Mouse (Mus musculus) intestine, embryonic 14.5 days (tissue): ENCODE measurements around the gene Gar1. TPM values are rescaled to one million over a fixed set of nuclear protein-coding genes. Genes with fewer than 3 reads are reported as not detected.

Source experiments
- ATAC-seq: fragments of 200-750 bp; cut with Nextera tagmentation; replicated peaks from 2 replicates; pipeline ENCODE4 v1.8.0; 2017; ENCODE audit warnings: low read depth, moderate number of reproducible peaks, moderate TSS enrichment, moderate library complexity; ENCODE audit not compliant: low FRiP score, low TSS enrichment
- DNase-seq: peaks from one replicate; pipeline ENCODE4 v3.0.0-alpha.2; 2018; ENCODE audit warnings: low spot score
- H3K27ac ChIP-seq: fragments of 300-500 bp; sonication (generic); 2 replicates; pipeline ENCODE4 v1.5.1; 2014; ENCODE audit warnings: low read depth, mild to moderate bottlenecking, control low read depth
- H3K27me3 ChIP-seq: fragments of 300-500 bp; sonication (generic); replicated peaks from 2 replicates; pipeline ENCODE4 v1.6.1; 2014; ENCODE audit warnings: low read length, control low read depth; ENCODE audit not compliant: control insufficient read depth, insufficient read depth
- H3K36me3 ChIP-seq: fragments of 300-500 bp; sonication (generic); 2 replicates; pipeline ENCODE4 v1.6.1; 2014; ENCODE audit warnings: low read length, control low read depth; ENCODE audit not compliant: control insufficient read depth, insufficient read depth
- H3K4me1 ChIP-seq: fragments of 300-500 bp; sonication (generic); replicated peaks from 2 replicates; pipeline ENCODE4 v1.6.1; 2014; ENCODE audit warnings: low read length, control low read depth, mixed read lengths; ENCODE audit not compliant: control insufficient read depth, insufficient read depth
- H3K4me2 ChIP-seq: fragments of 300-500 bp; sonication (generic); 2 replicates; pipeline ENCODE4 v1.6.1; 2014; ENCODE audit warnings: low read length
- H3K4me3 ChIP-seq: fragments of 300-500 bp; sonication (generic); 2 replicates; pipeline ENCODE4 v1.5.1; 2014; ENCODE audit warnings: low read depth, low read length, control low read depth, mixed read lengths
- H3K9ac ChIP-seq: fragments of 300-500 bp; sonication (generic); 2 replicates; pipeline ENCODE4 v1.6.1; 2014; ENCODE audit warnings: mild to moderate bottlenecking, low read length
- H3K9me3 ChIP-seq: fragments of 300-500 bp; sonication (generic); 2 replicates; pipeline ENCODE4 v1.6.1; 2016; ENCODE audit warnings: low read length, control low read depth; ENCODE audit not compliant: control insufficient read depth
- WGBS: fragments of 180-500 bp; shearing (Covaris S2); extraction: QIAGEN DNeasy Blood & Tissue Kit; methylation state at CpG from one replicate; pipeline ENCODE4 v1.1.7; 2014; 5-methylcytosine and 5-hydroxymethylcytosine counted together
- polyA plus RNA-seq: library from polyadenylated mRNA; unstranded; fragments of >200 nt; fragmentation: Nextera tagmentation; extraction: Ambion mirVana; gene quantifications from 2 replicates; pipeline ENCODE4 v1.2.1, GENCODE M21; 2014

Gene Gar1
- polyA plus RNA-seq = 45.0 TPM in 2 replicates

- 1% methylated on average over 60 of the region's 60 CpGs for WGBS
- peak; percentile 97 for DNase-seq
- H3K9ac ChIP-seq = peak within 1 kb of the TSS; percentile 84
- H3K36me3 ChIP-seq = peaks cover 24% of the 10 kb centered on the region
- H3K4me1 ChIP-seq = peaks cover 10% of the 10 kb centered on the region
- peak within 1 kb of the TSS; percentile 94 for H3K4me3 ChIP-seq
- H3K4me2 ChIP-seq = peak within 1 kb of the TSS; percentile 82
- peak; percentile 92 for ATAC-seq
- peak within 1 kb of the TSS; percentile 94 for H3K27ac ChIP-seq
- H3K9me3 ChIP-seq = no peaks in the 10 kb centered on the region
- no peaks in the 10 kb centered on the region for H3K27me3 ChIP-seq
Observed at GRCm38 (mm10) chr3:129831035-129831568, at the start of gene Gar1. Gene Gar1 (minus strand): TSS chr3:129831396.

GRCm38 (mm10) chr3:129879913-129880312 is 48.7 kb upstream of the Gar1 start:
- H3K4me2 ChIP-seq = peak overlapping the region; percentile 78
- no peaks in the 10 kb centered on the region for H3K36me3 ChIP-seq
- peak overlapping the region; percentile 62; the same call in 1 of the 2 replicates for H3K4me3 ChIP-seq
- H3K9me3 ChIP-seq = no peaks in the 10 kb centered on the region
- H3K27ac ChIP-seq = no peak overlapping the region
- no peak for ATAC-seq
- H3K4me1 ChIP-seq = no peaks in the 10 kb centered on the region
- DNase-seq = no peak
- no peak overlapping the region for H3K9ac ChIP-seq
- no peaks in the 10 kb centered on the region for H3K27me3 ChIP-seq
- 67% methylated on average over 2 of the region's 2 CpGs for WGBS

- Histone ChIP-seq H3K4me2 (peak overlapping the region; percentile 78), H3K9ac (peak overlapping the region; percentile 67), H3K4me1 (no peaks in the 10 kb centered on the region), H3K27me3 (no peaks in the 10 kb centered on the region), H3K4me3 (peak overlapping the region; percentile 62), H3K36me3 (no peaks in the 10 kb centered on the region), H3K27ac (peak overlapping the region; percentile 67), H3K9me3 (no peaks in the 10 kb centered on the region)
- DNase-seq (peak; percentile 74), ATAC-seq (peak; percentile 77)
- WGBS = under 1% methylated on average over 25 of the region's 25 CpGs
Observed at GRCm38 (mm10) chr3:129879131-129879757, 48.0 kb upstream of the Gar1 start.

- Histone ChIP-seq H3K9ac (peak within 1 kb of the TSS; percentile 67), H3K27me3 (no peaks in the 10 kb centered on the region), H3K4me1 (no peaks in the 10 kb centered on the region), H3K27ac (peak within 1 kb of the TSS; percentile 67), H3K9me3 (no peaks in the 10 kb centered on the region), H3K4me2 (peak within 1 kb of the TSS; percentile 78), H3K4me3 (peak within 1 kb of the TSS; percentile 62), H3K36me3 (no peaks in the 10 kb centered on the region)
- under 1% methylated on average over 66 of the region's 66 CpGs for WGBS
- DNase-seq = peak; percentile 91
- peak; percentile 92 for ATAC-seq
Observed at GRCm38 (mm10) chr3:129878405-129879021, 47.3 kb upstream of the Gar1 start, which contains the start of gene Pla2g12a. Gene Pla2g12a (plus strand): TSS chr3:129878606.

GRCm38 (mm10) chr3:129877327-129877726 is 46.1 kb upstream of the Gar1 start:
- ATAC-seq (no peak), DNase-seq (no peak)
- no peaks in the 10 kb centered on the region for H3K4me1 ChIP-seq
- no peaks in the 10 kb centered on the region for H3K9me3 ChIP-seq
- no peak overlapping the region for H3K27ac ChIP-seq
- H3K9ac ChIP-seq = no peak overlapping the region
- H3K36me3 ChIP-seq = no peaks in the 10 kb centered on the region
- H3K27me3 ChIP-seq = no peaks in the 10 kb centered on the region
- H3K4me3 ChIP-seq = no peak overlapping the region
- no peak overlapping the region for H3K4me2 ChIP-seq
- WGBS = 90% methylated on average over 10 of the region's 10 CpGs

- DNase-seq (peak; percentile 64), ATAC-seq (no peak)
- Histone ChIP-seq H3K9me3 (no peaks in the 10 kb centered on the region), H3K9ac (no peak overlapping the region), H3K36me3 (no peaks in the 10 kb centered on the region), H3K4me2 (no peak overlapping the region), H3K27me3 (no peaks in the 10 kb centered on the region), H3K27ac (no peak overlapping the region), H3K4me3 (no peak overlapping the region), H3K4me1 (no peaks in the 10 kb centered on the region)
- 53% methylated on average over 14 of the region's 14 CpGs for WGBS
Observed at GRCm38 (mm10) chr3:129863698-129864097, 32.5 kb upstream of the Gar1 start.

GRCm38 (mm10) chr3:129862592-129862991 is 31.4 kb upstream of the Gar1 start:
- Histone ChIP-seq H3K4me1 (no peaks in the 10 kb centered on the region), H3K4me3 (no peak overlapping the region), H3K9ac (no peak overlapping the region), H3K27ac (no peak overlapping the region), H3K36me3 (no peaks in the 10 kb centered on the region), H3K27me3 (no peaks in the 10 kb centered on the region), H3K4me2 (no peak overlapping the region), H3K9me3 (0 out of 2 replicates have a peak, but pooled peaks cover 2% of the 10 kb centered on the region)
- ATAC-seq = no peak
- WGBS = 65% methylated on average over 2 of the region's 2 CpGs
- no peak for DNase-seq

- no peak for ATAC-seq
- 83% methylated on average over 7 of the region's 7 CpGs for WGBS
- no peak for DNase-seq
Observed at GRCm38 (mm10) chr3:129846846-129847245, 15.7 kb upstream of the Gar1 start.

More at GRCm38 (mm10) chr3:129846846-129847245, 15.7 kb upstream of the Gar1 start:
- H3K27ac ChIP-seq = no peak overlapping the region
- H3K4me1 ChIP-seq = no peaks in the 10 kb centered on the region
- H3K4me2 ChIP-seq = no peak overlapping the region
- no peaks in the 10 kb centered on the region for H3K27me3 ChIP-seq
- no peak overlapping the region for H3K4me3 ChIP-seq
- H3K36me3 ChIP-seq = no peaks in the 10 kb centered on the region
- no peaks in the 10 kb centered on the region for H3K9me3 ChIP-seq
- H3K9ac ChIP-seq = no peak overlapping the region
